Mouse (Mus musculus) stomach, embryonic 14.5 days (tissue): ENCODE results near the gene Syne1. TPM values are rescaled to one million over a fixed set of nuclear protein-coding genes. Genes with fewer than 3 reads are reported as not detected.

Experiments used
- ATAC-seq: fragments of 200-750 bp; cut with Nextera tagmentation; 2 replicates; pipeline ENCODE4 v1.8.0; 2017; ENCODE audit warnings: low read depth, moderate TSS enrichment; ENCODE audit not compliant: insufficient number of reproducible peaks, insufficient read depth, low FRiP score
- H3K27ac ChIP-seq: fragments of 300-500 bp; sonication (generic); 2 replicates; pipeline ENCODE4 v1.5.1; 2014; ENCODE audit warnings: mild to moderate bottlenecking, low read length, moderate library complexity, mixed read lengths
- H3K27me3 ChIP-seq: fragments of 300-500 bp; sonication (generic); 2 replicates; pipeline ENCODE4 v1.6.1; 2014; ENCODE audit warnings: low read length, control low read depth, mixed read lengths; ENCODE audit not compliant: control insufficient read depth, insufficient read depth
- H3K36me3 ChIP-seq: fragments of 300-500 bp; sonication (generic); 2 replicates; pipeline ENCODE4 v1.6.1; 2014; ENCODE audit warnings: mild to moderate bottlenecking, control low read depth, low read length, moderate library complexity, mixed read lengths; ENCODE audit not compliant: control insufficient read depth, insufficient read depth
- H3K4me1 ChIP-seq: fragments of 300-500 bp; sonication (generic); 2 replicates; pipeline ENCODE4 v1.6.1; 2014; ENCODE audit warnings: low read length, control low read depth, mixed read lengths; ENCODE audit not compliant: control insufficient read depth, insufficient read depth
- H3K4me2 ChIP-seq: fragments of 300-500 bp; sonication (generic); replicated peaks from 2 replicates; pipeline ENCODE4 v1.6.1; 2014; ENCODE audit warnings: low read depth, low read length, control low read depth
- H3K4me3 ChIP-seq: fragments of 300-500 bp; sonication (generic); 2 replicates; pipeline ENCODE4 v1.5.1; 2014; ENCODE audit warnings: low read depth, low read length, control low read depth
- H3K9ac ChIP-seq: fragments of 300-500 bp; sonication (generic); replicated peaks from 2 replicates; pipeline ENCODE4 v1.6.1; 2014; ENCODE audit warnings: low read depth, mild to moderate bottlenecking, control low read depth, low read length, moderate library complexity, mixed read lengths
- H3K9me3 ChIP-seq: fragments of 300-500 bp; sonication (generic); 2 replicates; pipeline ENCODE4 v1.6.1; 2016; ENCODE audit warnings: low read depth, low read length, control low read depth; ENCODE audit not compliant: control insufficient read depth
- WGBS: fragments of 180-500 bp; shearing (Covaris S2); extraction: QIAGEN DNeasy Blood & Tissue Kit; methylation state at CpG from one replicate; pipeline ENCODE4 v1.1.7; 2014; 5-methylcytosine and 5-hydroxymethylcytosine counted together
- polyA plus RNA-seq: library from polyadenylated mRNA; unstranded; fragments of >200 nt; fragmentation: Nextera tagmentation; extraction: Ambion mirVana; gene quantifications from 2 replicates; pipeline ENCODE4 v1.2.1, GENCODE M21; 2014

Gene Syne1
- polyA plus RNA-seq, 1 experiment from 2014 or later, result 19.9 TPM

DNA sequence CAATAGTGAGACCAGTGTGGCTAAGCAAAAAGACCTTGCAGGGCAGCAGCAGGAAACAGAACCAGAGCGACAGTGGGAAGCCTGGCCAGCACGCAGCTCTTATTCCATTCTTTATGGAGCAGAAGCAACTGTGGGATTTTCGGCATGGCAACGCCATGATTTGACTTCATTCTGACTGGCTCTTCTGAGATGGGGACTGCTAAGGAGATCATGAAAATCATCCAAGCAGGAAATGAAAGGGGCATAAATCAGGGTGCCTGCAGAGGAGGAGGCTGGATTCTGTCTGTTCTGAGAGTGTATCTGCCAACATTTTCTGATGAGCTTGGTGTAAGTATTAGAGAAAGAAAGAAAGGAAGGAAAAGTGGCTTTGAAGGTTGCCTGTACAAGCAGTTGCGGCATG is 435.1 kb downstream of the Syne1 start:
- no peak for ATAC-seq
- H3K4me2 ChIP-seq, result no peak overlapping the region

GRCm38 (mm10) chr10:5110773-5111172 is 440.5 kb downstream of the Syne1 start:
- H3K36me3 ChIP-seq, result peaks cover 30% of the 10 kb centered on the region; the same call in 1 of the 2 replicates
- 87% methylated on average over 5 of the region's 5 CpGs for WGBS

More for the DNA sequence above, 435.1 kb downstream of the Syne1 start:
- H3K27me3 ChIP-seq, result no peaks in the 10 kb centered on the region
- WGBS, result 88% methylated on average over 5 of the region's 5 CpGs
- H3K4me3 ChIP-seq, result no peak overlapping the region
- H3K4me1 ChIP-seq, result no peaks in the 10 kb centered on the region
- H3K9me3 ChIP-seq, result no peaks in the 10 kb centered on the region
- peaks cover 11% of the 10 kb centered on the region; the same call in 1 of the 2 replicates for H3K36me3 ChIP-seq
- no peak overlapping the region for H3K9ac ChIP-seq
- H3K27ac ChIP-seq, result no peak overlapping the region

DNA sequence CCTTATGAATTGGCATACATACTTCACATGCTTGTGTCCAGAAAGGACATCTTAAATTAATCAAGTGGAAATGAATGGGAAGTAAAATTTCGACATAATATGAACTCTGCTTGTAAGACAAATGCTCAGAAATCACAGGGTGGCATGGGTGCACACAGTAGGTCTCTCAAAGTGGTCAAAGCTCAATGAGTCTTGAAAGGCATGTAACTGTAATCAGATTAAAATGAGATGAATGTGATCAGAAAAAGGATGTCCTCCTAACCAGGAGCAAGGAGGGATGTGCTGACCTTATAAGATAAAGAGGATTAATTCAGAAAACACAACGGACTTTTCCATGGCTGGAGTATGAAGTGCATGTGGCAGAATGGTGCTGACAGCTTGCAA is 453.5 kb downstream of the Syne1 start:
- no peaks in the 10 kb centered on the region for H3K27me3 ChIP-seq
- no peak overlapping the region for H3K9ac ChIP-seq
- no peak for ATAC-seq
- 70% methylated on average over 2 of the region's 2 CpGs for WGBS
- H3K36me3 ChIP-seq, result peaks cover 20% of the 10 kb centered on the region
- no peaks in the 10 kb centered on the region for H3K9me3 ChIP-seq
- no peak overlapping the region for H3K4me3 ChIP-seq
- no peaks in the 10 kb centered on the region for H3K4me1 ChIP-seq
- H3K4me2 ChIP-seq, result no peak overlapping the region
- no peak overlapping the region for H3K27ac ChIP-seq

More at GRCm38 (mm10) chr10:5110773-5111172, 440.5 kb downstream of the Syne1 start:
- Histone ChIP-seq H3K27ac (no peak overlapping the region), H3K4me3 (no peak overlapping the region), H3K9ac (no peak overlapping the region), H3K27me3 (no peaks in the 10 kb centered on the region), H3K4me1 (no peaks in the 10 kb centered on the region), H3K4me2 (no peak overlapping the region), H3K9me3 (no peaks in the 10 kb centered on the region)
- ATAC-seq, result no peak

GRCm38 (mm10) chr10:5096996-5097753 is 454.1 kb downstream of the Syne1 start:
- no peak overlapping the region for H3K9ac ChIP-seq
- H3K4me3 ChIP-seq, result no peak overlapping the region
- no peak overlapping the region for H3K27ac ChIP-seq
- H3K4me2 ChIP-seq, result no peak overlapping the region
- no peaks in the 10 kb centered on the region for H3K4me1 ChIP-seq
- H3K36me3 ChIP-seq, result peaks cover 18% of the 10 kb centered on the region
- WGBS, result 76% methylated on average over 10 of the region's 10 CpGs
- H3K27me3 ChIP-seq, result no peaks in the 10 kb centered on the region
- H3K9me3 ChIP-seq, result no peaks in the 10 kb centered on the region
- no peak for ATAC-seq

DNA sequence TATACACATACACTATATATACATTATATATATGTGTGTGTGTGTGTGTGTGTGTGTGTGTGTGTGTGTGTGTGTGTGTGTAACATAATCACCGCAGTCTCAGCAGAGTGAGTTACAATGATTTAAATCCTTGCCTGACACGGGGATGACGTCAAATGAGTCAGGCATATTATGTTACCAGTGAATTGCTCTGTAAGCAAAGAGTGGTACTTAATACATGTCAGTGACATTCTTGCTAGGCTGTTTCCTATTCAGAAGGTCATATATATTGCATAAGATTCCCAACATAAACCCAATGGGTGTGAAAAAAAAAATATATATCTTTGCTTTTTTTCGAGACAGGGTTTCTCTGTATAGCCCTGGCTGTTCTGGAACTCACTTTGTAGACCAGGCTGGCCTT is 462.1 kb downstream of the Syne1 start:
- Histone ChIP-seq H3K36me3 (no peaks in the 10 kb centered on the region), H3K27me3 (no peaks in the 10 kb centered on the region), H3K4me1 (no peaks in the 10 kb centered on the region), H3K4me3 (no peak overlapping the region), H3K4me2 (no peak overlapping the region), H3K9ac (no peak overlapping the region), H3K27ac (no peak overlapping the region), H3K9me3 (no peaks in the 10 kb centered on the region)
- ATAC-seq, result no peak
- 77% methylated on average over 4 of the region's 4 CpGs for WGBS

GRCm38 (mm10) chr10:5087336-5087735 is 463.9 kb downstream of the Syne1 start:
- H3K9me3 ChIP-seq, result no peaks in the 10 kb centered on the region
- H3K4me3 ChIP-seq, result no peak overlapping the region
- H3K36me3 ChIP-seq, result no peaks in the 10 kb centered on the region
- 89% methylated on average over 7 of the region's 7 CpGs for WGBS
- H3K4me1 ChIP-seq, result no peaks in the 10 kb centered on the region
- H3K27ac ChIP-seq, result no peak overlapping the region
- no peaks in the 10 kb centered on the region for H3K27me3 ChIP-seq
- ATAC-seq, result no peak
- H3K4me2 ChIP-seq, result no peak overlapping the region
- no peak overlapping the region for H3K9ac ChIP-seq

GRCm38 (mm10) chr10:5086329-5086728 is 465.0 kb downstream of the Syne1 start:
- Histone ChIP-seq H3K9ac (no peak overlapping the region), H3K27me3 (no peaks in the 10 kb centered on the region), H3K27ac (no peak overlapping the region), H3K4me2 (no peak overlapping the region), H3K4me3 (no peak overlapping the region), H3K36me3 (no peaks in the 10 kb centered on the region), H3K9me3 (no peaks in the 10 kb centered on the region), H3K4me1 (no peaks in the 10 kb centered on the region)
- no peak for ATAC-seq
- 88% methylated on average over 6 of the region's 6 CpGs for WGBS

- Histone ChIP-seq H3K9ac (no peak overlapping the region), H3K4me3 (no peak overlapping the region), H3K4me2 (no peak overlapping the region), H3K9me3 (no peaks in the 10 kb centered on the region), H3K27ac (no peak overlapping the region), H3K4me1 (no peaks in the 10 kb centered on the region), H3K36me3 (no peaks in the 10 kb centered on the region), H3K27me3 (no peaks in the 10 kb centered on the region)
- ATAC-seq, result no peak
- 83% methylated on average over 5 of the region's 5 CpGs for WGBS
Observed at GRCm38 (mm10) chr10:5085792-5086191, 465.5 kb downstream of the Syne1 start.

GRCm38 (mm10) chr10:5083716-5084115 is 467.6 kb downstream of the Syne1 start:
- no peaks in the 10 kb centered on the region for H3K27me3 ChIP-seq
- WGBS, result 83% methylated on average over 6 of the region's 6 CpGs
- no peak overlapping the region for H3K27ac ChIP-seq
- ATAC-seq, result no peak
- H3K4me2 ChIP-seq, result no peak overlapping the region
- H3K36me3 ChIP-seq, result no peaks in the 10 kb centered on the region
- H3K4me3 ChIP-seq, result no peak overlapping the region
- H3K4me1 ChIP-seq, result no peaks in the 10 kb centered on the region
- H3K9me3 ChIP-seq, result no peaks in the 10 kb centered on the region
- no peak overlapping the region for H3K9ac ChIP-seq
